Mouse (Mus musculus) CH12.LX (cell line): Measurements from ENCODE around the gene Coro2b.

Experiments used
- CTCF ChIP-seq, 2 experiments: IDR thresholded peaks in 1 of 2; conservative IDR thresholded peaks in 1 of 2; 2 replicates each; pipeline ENCODE4 v1.5.1; 2011 to 2012; ENCODE audit warnings: low read depth in 2 of 2, low read length in 2 of 2, improper control_type of control experiment in 1 of 2, inconsistent platforms in 1 of 2, mild to moderate bottlenecking in 1 of 2, moderate library complexity in 1 of 2
- GABPA ChIP-seq: IDR thresholded peaks from 2 replicates; pipeline ENCODE4 v1.6.1; 2012; ENCODE audit warnings: low read depth, low read length, improper control_type of control experiment, inconsistent platforms; ENCODE audit not compliant: insufficient replicate concordance
- HCFC1 ChIP-seq: IDR thresholded peaks from 2 replicates; pipeline ENCODE4 v1.6.1; 2012; ENCODE audit warnings: low read depth, mild to moderate bottlenecking, inconsistent platforms, low read length, improper control_type of control experiment
- MAFK ChIP-seq: IDR thresholded peaks from 2 replicates; pipeline ENCODE4 v1.6.1; 2011; ENCODE audit warnings: low read length, improper control_type of control experiment; ENCODE audit not compliant: insufficient replicate concordance
- MEF2A ChIP-seq: IDR thresholded peaks from 2 replicates; pipeline ENCODE4 v1.6.1; 2014; ENCODE audit warnings: low read depth, mild to moderate bottlenecking, inconsistent platforms, low read length, improper control_type of control experiment, borderline replicate concordance
- MYC ChIP-seq: IDR thresholded peaks from 2 replicates; pipeline ENCODE4 v1.6.1; 2011; ENCODE audit warnings: low read depth, mild to moderate bottlenecking, improper control_type of control experiment, low read length
- POLR2A ChIP-seq: IDR thresholded peaks from 2 replicates; pipeline ENCODE4 v1.6.1; 2011; ENCODE audit warnings: low read depth, mild to moderate bottlenecking, improper control_type of control experiment, low read length
- RAD21 ChIP-seq: IDR thresholded peaks from 2 replicates; pipeline ENCODE4 v1.6.1; 2011; ENCODE audit warnings: low read depth, mild to moderate bottlenecking, low read length, improper control_type of control experiment, moderate library complexity
- TBP ChIP-seq: conservative IDR thresholded peaks from 2 replicates; pipeline ENCODE4 v1.6.1; 2011; ENCODE audit warnings: low read depth, low read length, improper control_type of control experiment

DNA sequence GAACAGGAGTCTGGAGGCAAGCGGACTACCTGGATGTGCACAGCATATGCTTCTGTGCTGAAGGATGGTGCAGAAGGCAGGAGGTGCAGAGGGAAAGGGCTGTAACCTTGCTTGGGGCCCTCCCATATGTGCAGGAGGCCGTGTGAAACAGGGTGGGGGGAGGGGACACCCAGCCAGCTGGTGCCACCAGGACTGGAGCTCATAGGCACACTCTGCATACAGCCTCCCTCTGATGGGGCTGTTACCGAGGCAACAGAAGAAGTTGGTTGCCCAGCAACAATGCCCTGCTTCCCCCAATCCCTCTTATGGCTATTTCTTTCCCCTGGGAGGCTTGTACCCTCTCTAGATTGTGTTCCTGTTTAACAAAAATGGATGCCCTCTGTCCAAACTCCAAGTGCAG lies 17.8 kb upstream of the Coro2b start:
- TF ChIP-seq GABPA (no peak), CTCF (conservative IDR thresholded peaks at IDR 0.05 in 1 of 2, IDR thresholded peaks at IDR 0.05 in 1 of 2; ENCODE audit: low read depth in 2 of 2, low read length in 2 of 2) (no peak), POLR2A (no peak), MAFK (no peak), MYC (no peak), HCFC1 (no peak), MEF2A (no peak), RAD21 (no peak), TBP (no peak)
